Mouse (Mus musculus) layer of hippocampus, postnatal 14 days (tissue): ENCODE data around the gene Zfp456. TPM values are rescaled to one million over a fixed set of nuclear protein-coding genes. Genes with fewer than 3 reads are reported as not detected.
"Not testable (repeated sequence)": the region's sequence is repeated elsewhere in the genome, so short reads cannot be mapped to it uniquely, and the experiment has no call there.

Source experiments
- DNase-seq, 2 experiments: peaks; one replicate each; pipeline ENCODE4 v3.0.0; 2021 to 2022; ENCODE audit warnings: low spot score in 2 of 2, mixed read lengths in 1 of 2
- long read RNA-seq, 2 experiments: library from polyadenylated mRNA; stranded (forward); transcript quantifications; one replicate each; pipeline ENCODE4 v2.0.0; 2021
- total RNA-seq, 2 experiments: library from RNA; stranded (reverse); gene quantifications; 2 replicates each; pipeline ENCODE4 v1.2.3; 2021

Zfp456 gene
- 1 to 10 TPM in 1 of 2 experiments, under 1 TPM in 1; 0.60 to 1.0 TPM for total RNA-seq
- long read RNA-seq, experiment 1, partial matches to known transcripts: 0 of 1 reads
- long read RNA-seq, experiment 1, other reads (novel, unspliced or antisense): 1 of 1 reads
- long read RNA-seq, experiment 2: 0 reads

- DNase-seq: peak; percentile 37 to 61
Measured at GRCm38 (mm10) chr13:67375050-67375911, at the start of gene Zfp456, which contains the start of gene Gm28041. TSS of gene Zfp456 (minus strand) at chr13:67375810. TSS of gene Gm28041 (minus strand) at chr13:67375733.

DNA sequence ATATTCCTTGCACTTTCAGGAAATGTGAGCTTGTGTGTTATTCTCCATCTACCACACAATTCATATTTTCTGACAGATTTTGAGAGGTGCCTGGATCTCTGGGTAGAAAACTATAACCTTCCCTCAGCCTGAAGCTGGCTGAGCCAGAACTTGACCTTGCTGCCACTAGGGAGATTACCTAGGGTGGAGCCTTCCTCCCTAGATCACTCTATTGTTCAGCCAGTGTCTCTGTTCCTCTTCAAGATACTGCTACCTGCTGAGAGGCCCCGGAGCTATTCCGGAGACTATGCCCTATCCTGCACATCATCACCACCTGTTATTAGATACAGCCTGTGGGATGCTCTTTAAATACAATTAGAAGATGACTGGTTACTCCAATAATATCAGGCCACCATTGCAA lies 46.9 kb upstream of the Zfp456 start:
- not testable (repeated sequence) for DNase-seq

DNA sequence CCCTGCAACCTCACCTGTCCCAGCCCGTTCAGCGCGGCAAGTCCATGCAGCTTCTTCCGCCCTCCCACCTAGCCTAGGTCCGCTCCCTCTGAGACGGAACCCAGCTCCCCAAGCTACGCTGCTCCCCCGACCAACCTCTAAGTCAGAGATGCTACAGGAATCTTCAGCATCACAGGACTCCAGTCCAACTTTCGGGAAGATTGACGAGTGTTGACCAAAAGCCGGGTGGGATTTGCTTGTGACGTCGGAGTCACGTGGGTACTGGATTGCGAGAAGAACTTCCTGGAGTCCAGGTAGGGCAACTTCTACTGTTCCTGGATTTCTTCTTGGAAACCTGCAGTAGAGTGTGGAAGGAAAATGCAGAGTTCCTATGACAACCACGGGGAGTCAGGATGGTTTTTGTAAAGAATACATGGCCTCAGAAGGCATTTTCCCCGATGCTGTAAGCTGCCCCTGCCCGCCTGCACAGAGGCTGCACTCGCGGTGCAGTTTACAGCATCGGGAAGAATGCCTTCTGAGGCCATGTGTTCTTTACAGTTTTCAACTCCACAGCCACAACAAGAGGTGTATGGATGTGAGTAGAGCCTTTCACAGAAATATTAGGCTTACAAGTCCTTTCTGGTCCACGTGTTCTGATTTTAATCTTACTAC lies 45.7 kb upstream of the Zfp456 start, which contains the start of gene Zfp459:
Gene Zfp459, minus strand, starts transcription at position 212 of the 651 bp plus-strand sequence.
- peak; percentile 11 to 21 for DNase-seq

- no peak for DNase-seq
Measured at GRCm38 (mm10) chr13:67420558-67421206, 45.1 kb upstream of the Zfp456 start.

DNA sequence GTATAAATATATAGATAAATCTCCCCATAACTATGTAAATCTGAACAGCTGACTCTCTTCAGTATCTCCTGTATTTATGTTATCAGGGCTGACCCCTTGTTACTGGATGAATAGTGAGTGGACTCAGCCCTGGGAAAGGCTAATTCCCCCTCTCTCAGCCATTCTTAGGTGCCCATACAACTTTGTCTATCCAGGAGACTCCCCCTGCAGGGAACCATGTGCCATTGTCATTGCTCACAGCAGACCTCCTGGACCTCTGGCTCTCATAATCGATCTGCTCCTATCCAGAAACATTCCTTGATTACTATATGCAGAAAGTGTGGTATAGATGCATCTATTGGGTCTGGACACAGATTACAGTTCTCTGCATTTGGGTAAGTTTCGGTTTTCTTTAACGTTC lies 41.2 kb upstream of the Zfp456 start:
- DNase-seq: no peak

- no peak for DNase-seq
Measured at GRCm38 (mm10) chr13:67415759-67416158, 40.1 kb upstream of the Zfp456 start.

GRCm38 (mm10) chr13:67413634-67414033 lies 38.0 kb upstream of the Zfp456 start:
- not testable (repeated sequence) for DNase-seq

DNA sequence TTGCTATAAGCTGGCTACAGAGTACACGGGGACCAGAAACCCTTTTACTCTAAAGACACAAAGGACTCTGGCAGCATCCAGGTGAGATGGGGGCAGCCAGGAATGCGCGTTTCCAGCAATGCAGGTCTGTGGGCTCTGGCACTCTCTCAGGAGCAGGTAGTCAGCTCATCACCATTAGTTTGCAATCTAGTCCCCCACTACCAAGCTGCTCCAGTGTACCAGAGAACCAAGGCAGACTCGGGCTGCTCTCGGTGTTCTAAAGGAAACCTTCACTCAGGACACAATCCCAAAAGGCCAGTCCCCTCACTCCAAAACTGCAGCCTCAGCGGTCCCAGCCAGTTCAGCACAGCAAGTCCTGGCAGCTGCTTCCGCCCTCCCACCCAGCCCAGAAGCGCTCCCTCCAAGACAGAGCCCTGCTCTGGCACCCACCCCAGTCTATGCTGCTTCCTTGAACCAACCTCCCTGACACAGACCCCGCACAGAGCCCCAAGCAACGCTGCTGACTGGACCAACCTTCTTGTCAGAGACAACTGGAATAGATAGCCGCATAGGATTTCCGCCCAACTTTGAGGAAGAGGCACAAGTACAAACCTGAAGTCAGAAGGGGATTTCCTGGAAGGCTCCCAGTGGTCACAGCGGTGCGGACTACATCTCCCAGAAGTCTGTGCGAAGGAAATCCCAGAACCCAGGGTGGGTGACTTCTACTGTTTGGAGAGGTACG lies 23.7 kb upstream of the Zfp456 start, which contains the start of gene Zfp429:
Gene Zfp429, minus strand, starts transcription at position 637 of the 721 bp plus-strand sequence.
- DNase-seq: peak; percentile 55 to 74

DNA sequence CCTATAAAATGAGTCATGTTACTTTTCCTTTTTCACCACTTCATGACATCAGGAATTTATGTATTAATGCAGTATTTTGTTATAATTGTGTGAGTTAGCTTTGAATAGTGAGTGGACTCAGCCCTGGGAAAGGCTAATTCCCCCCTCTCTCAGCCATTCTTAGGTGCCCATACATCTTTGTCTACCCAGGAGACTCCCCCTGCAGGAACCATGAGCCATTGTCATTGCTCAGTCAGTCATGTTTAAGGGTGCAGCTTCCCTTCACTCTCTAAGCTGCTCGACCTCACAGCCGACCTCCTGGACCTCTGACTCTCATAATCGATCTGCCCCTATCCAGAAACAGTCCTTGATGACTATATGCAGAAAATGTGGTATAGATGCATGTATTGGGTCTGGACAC lies 645 bp upstream of the Zfp456 start:
- not testable (repeated sequence) for DNase-seq

DNA sequence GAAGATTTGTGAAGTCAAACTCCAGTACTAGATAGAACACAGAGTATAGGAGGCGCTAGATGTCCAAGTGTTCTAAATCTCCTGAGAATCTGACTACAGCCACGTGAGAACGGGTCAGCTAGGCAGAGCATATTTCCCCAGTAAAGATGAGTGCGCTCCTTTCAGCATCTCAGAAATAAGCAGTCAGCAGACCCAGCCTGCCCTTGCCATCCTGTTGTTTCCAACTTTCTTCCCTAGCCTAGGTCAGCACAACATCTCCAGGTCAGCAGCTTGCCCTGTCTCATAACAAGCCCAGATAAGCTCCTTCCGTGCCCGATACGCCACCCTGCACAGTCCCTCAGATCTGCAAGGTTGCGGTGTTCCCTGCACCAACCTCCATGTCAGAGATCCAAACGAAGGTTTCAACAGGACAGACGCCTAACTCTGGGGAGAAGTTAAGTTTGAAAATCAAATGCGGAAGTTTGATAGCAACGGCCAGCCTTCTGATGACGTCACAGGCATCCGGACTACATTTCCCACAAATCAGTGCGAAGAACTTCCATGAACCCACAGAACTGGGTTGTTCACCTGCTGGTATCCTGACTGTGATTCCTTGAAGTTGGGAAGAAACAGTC lies 15.4 kb downstream of the Zfp456 start, which contains the start of the genes Gm28044 and Zfp953:
Gene Gm28044, minus strand, starts transcription at position 406 of the 614 bp plus-strand sequence.
Gene Zfp953, minus strand, starts transcription at position 475 of the 614 bp plus-strand sequence.
- peak; percentile 82 to 94 for DNase-seq

DNA sequence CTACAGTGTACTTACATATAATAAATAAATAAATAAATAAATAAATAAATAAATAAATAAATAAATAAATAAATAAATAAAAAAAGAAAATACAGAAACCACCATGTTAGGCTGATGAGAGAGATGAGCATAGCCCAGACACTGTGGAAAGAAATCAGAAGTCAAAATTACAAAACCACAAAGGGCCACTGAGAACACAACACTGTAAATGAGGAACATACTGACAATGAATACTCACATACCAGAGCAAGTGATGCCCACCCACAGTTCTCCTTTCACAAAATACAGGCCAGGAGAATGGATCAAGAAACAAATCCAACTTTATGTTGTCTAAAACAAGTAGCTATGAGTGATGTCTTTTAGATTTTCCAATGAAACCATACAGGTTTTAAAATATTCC lies 23.8 kb downstream of the Zfp456 start:
- DNase-seq: no peak

- DNase-seq: no peak
Measured at GRCm38 (mm10) chr13:67343422-67343821, 32.2 kb downstream of the Zfp456 start.

DNA sequence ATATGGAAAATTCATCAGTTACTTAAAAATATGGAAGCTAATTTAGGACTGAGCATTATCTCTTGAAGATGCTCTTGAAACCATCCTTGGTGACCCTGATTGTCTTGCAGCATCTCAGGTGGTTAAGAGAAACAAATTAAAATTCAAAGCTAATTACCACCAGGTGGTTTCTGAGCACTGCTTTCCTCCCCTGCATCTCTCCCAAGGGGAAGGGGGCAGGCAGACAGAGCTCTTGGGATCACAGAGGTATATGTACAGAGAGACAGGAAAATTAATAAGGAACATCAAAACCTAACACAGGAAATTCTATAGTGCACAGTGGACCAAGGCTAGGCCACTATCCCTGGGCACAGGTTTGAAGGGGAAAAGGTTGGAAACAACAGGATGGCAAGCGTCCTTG lies 42.7 kb downstream of the Zfp456 start:
- DNase-seq: no peak

DNA sequence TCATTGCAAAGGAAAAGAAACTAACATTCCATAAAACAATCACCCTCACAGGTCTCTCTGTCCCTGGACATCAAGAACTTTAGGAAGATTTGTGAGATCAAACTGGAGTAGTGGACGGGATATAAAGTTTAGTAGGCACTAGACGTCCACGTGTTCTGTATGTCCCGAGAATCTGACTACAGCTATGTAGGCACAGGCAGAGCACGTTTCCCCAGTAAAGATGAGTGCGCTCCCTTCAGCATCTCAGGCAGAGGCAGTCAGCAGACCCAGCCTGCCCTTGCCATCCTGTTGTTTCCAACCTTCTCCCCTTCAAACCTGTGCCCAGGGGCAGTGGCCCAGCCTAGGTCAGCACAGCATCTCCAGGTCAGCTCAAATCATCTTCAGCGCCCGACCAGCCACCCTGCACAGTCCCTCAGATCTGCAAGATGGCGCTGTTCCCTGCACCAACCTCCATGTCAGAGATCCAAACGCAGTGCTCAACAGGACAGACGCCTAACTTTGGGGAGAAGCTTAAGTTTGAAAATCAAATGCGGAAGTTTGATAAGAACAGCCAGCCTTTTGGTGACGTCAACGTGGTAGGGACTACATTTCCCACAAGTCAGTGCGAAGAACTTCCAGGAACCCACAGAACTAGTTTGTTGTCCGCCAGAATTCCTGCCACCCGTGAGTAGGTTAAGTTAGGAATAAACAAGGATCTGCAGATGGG lies 43.4 kb downstream of the Zfp456 start, which contains the start of gene Zfp595:
Gene Zfp595, minus strand, starts transcription at position 552 of the 706 bp plus-strand sequence.
- peak; percentile 53 to 88 for DNase-seq

Other genes with a start within 250 kb of the Zfp456 start
- gene Rsl1, start 202.6 kb downstream of the Zfp456 start, total RNA-seq: 1 to 10 TPM; 5.2 to 5.5 TPM
- gene Zfp455, start 181.3 kb downstream of the Zfp456 start, total RNA-seq: 1 to 10 TPM; 2.8 TPM
- 10 to 100 TPM; 18.4 to 20.1 TPM for gene Zfp458, start 97.3 kb downstream of the Zfp456 start, total RNA-seq
- 1 to 10 TPM; 5.4 to 6.3 TPM for gene Zfp457, start 69.3 kb downstream of the Zfp456 start, total RNA-seq
- gene Zfp595, start 43.2 kb downstream of the Zfp456 start, total RNA-seq: 1 to 10 TPM; 3.0 to 3.2 TPM
- gene Gm28044, start 15.3 kb downstream of the Zfp456 start, total RNA-seq: not detected
- 1 to 10 TPM in 1 of 2 experiments, under 1 TPM in 1; 0.90 to 1.0 TPM for gene Zfp953, start 15.2 kb downstream of the Zfp456 start, total RNA-seq
- under 1 TPM in 1 of 2 experiments, not detected in 1; 0.64 TPM for gene Gm28041, start 77 bp downstream of the Zfp456 start, total RNA-seq
- gene Zfp429, start 24.0 kb upstream of the Zfp456 start, total RNA-seq: 1 to 10 TPM; 1.1 to 2.1 TPM
- 1 to 10 TPM; 1.8 to 2.1 TPM for gene Zfp459, start 45.6 kb upstream of the Zfp456 start, total RNA-seq
- 10 to 100 TPM; 11.5 to 11.7 TPM for gene Zfp874a, start 75.8 kb upstream of the Zfp456 start, total RNA-seq
- 10 to 100 TPM; 13.1 to 16.3 TPM for gene Zfp874b, start 108.4 kb upstream of the Zfp456 start, total RNA-seq
- gene Zfp58, start 124.7 kb upstream of the Zfp456 start, total RNA-seq: 1 to 10 TPM; 8.2 to 8.8 TPM
- gene Gm26965, start 150.3 kb upstream of the Zfp456 start, total RNA-seq: not detected
- gene Zfp87, start 150.4 kb upstream of the Zfp456 start, total RNA-seq: 10 to 100 TPM; 22.3 to 23.4 TPM
- gene Zfp748, start 178.0 kb upstream of the Zfp456 start, total RNA-seq: 1 to 10 TPM; 8.8 TPM
- gene Zfp729b, start 233.9 kb upstream of the Zfp456 start, total RNA-seq: 1 to 10 TPM; 7.7 to 8.8 TPM